ENCODE assay signal across 18 mouse cellular contexts in genomic region chr12:113295924-113296323, GRCm38 (mm10).
DNase-seq lines count a peak whose midpoint lies in the region; ATAC-seq lines count a peak whose summit lies in the region.
"Had no signal": no experiment of that assay in that cellular context is flagged by ENCODE, and none has a peak within 500 bp of the region (broad histone marks: within the 10 kb centered on the region; RNA-seq: fewer than 3 reads in every experiment).

No protein-coding gene starts in this region.

- ATAC-seq in frontal cortex, adult (ENCODE audit: low TSS enrichment), result peak; percentile 66
- ATAC-seq in megakaryocyte progenitor cell, adult 5-6 weeks (replicated peaks; ENCODE audit: poor library complexity), result peak; percentile 20; the same call in 1 of the 2 replicates
- ATAC-seq: forebrain, embryonic 16.5 days; hindbrain, embryonic 16.5 days had no signal

- intact Hi-C loops in heart, postnatal 36 days (cut with DNase I), result no loop called here

- no peak for DNase-seq in frontal cortex, postnatal 10 days (ENCODE audit: low spot score in 2 of 2)
- DNase-seq in heart, adult 8-10 months (ENCODE audit: low spot score), result peak; percentile 13
- DNase-seq in heart, postnatal 36 days, result no peak
- peak; percentile 22 to 26 for DNase-seq in right cerebral cortex, adult 2 months (ENCODE audit: low spot score in 2 of 2)
- no peak for DNase-seq in right cerebral cortex, postnatal 14 days
- no peak for DNase-seq in thymus, postnatal 36 days
- DNase-seq: adrenal gland, adult 8-10 months; cerebellum, adult 11-12 months; cerebellum, adult 9-11 months; heart, postnatal 10 days; kidney, adult 18-20 months; kidney, postnatal 25 days; lung, postnatal 36 days; right cerebral cortex, postnatal 25 days had no signal

Comparison
In these comparisons a context has a peak if more than half of its experiments do, and no peak if none do; other contexts are left out.
1. DNase-seq: peak in heart, adult 8-10 months (single experiment) and right cerebral cortex, adult 2 months (2 of 2); none in frontal cortex, postnatal 10 days (0 of 2), heart, postnatal 36 days (0 of 2), right cerebral cortex, postnatal 14 days (single experiment) and thymus, postnatal 36 days (0 of 2).